Mouse (Mus musculus) testis, postnatal 10 days (tissue): ENCODE results near the gene Gm20388.

Source experiments
- DNase-seq: peaks from one replicate; pipeline ENCODE4 v3.0.0; 2021; ENCODE audit warnings: low spot score

Gm20388 gene

GRCm38 (mm10) chr8:122968145-122968544, 3057.5 kb downstream of the Gm20388 start:
- no peak for DNase-seq

DNA sequence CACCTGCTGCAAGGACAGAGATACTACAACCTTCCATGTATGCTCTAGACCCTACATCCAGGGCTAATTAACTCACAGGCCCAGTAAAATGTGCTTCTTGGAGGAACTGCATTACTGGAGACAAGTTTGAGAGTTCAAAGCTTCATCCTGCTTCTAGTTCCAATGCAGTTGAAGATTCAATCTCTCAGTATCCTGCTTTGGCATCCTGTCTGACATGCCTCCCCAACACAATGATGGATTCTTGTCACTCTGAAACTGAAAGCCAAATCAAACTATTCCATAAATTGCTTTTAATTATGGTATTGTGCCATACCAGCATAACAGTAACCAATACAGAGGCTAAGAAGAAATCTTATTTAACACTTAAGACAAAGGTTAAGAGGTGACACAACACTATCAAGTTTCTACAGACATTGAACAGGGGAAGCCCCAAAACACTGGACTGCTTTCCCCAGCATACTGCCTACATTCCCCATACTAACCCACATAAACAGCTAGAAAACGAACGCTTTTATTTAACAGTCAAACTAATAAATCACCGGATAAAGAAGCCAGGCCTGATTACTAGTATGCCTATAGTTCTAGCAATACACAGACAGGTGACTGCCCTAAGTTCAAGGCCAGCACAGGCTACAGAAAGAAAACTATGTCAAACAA, 3059.5 kb downstream of the Gm20388 start:
- no peak for DNase-seq

DNA sequence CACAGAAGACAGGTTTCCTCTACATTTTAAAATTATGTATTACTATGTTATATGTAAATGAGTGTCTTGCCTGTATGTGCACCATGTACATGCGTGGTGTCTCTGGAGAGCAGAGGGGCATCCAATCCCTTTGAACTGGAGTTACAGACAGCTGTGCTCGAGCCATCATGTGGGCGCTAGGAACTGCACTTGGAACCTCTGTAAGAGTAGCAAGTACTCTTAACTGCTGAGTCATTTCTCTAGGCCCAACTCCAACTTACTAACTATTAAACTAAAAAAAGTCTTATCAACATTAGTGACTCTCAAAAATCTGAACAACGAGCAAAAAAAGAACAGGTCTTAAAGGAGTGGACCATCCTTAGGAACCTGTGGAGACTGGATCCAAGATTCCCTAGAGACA, 3065.4 kb downstream of the Gm20388 start:
- DNase-seq: no peak

DNA sequence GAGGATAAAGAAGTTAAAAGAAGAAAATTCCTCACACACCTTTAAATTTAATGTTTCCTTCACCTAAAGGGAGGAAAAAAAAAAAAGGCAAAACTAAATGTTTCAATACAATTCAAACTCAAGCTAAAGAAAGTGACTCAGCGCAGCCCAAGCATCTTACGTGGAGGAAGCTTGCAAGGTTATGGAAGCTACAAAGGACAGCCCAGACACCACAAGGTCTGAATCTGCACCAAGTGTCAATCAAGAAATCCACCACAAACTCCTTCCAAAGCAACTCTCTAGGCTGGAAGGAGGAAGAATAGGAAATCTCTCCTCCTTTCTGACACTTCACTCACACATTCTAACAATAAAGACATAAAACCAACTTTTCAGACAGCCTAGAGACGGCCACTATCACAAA, 3068.8 kb downstream of the Gm20388 start:
- no peak for DNase-seq

- no peak for DNase-seq
Measured at GRCm38 (mm10) chr8:122979865-122980509, 3069.3 kb downstream of the Gm20388 start.

GRCm38 (mm10) chr8:122981646-122982045, 3071.0 kb downstream of the Gm20388 start:
- DNase-seq: no peak

- no peak for DNase-seq
Measured at GRCm38 (mm10) chr8:122983178-122983942, 3072.7 kb downstream of the Gm20388 start.

- DNase-seq: no peak
Measured at GRCm38 (mm10) chr8:122984175-122984574, 3073.5 kb downstream of the Gm20388 start.

DNA sequence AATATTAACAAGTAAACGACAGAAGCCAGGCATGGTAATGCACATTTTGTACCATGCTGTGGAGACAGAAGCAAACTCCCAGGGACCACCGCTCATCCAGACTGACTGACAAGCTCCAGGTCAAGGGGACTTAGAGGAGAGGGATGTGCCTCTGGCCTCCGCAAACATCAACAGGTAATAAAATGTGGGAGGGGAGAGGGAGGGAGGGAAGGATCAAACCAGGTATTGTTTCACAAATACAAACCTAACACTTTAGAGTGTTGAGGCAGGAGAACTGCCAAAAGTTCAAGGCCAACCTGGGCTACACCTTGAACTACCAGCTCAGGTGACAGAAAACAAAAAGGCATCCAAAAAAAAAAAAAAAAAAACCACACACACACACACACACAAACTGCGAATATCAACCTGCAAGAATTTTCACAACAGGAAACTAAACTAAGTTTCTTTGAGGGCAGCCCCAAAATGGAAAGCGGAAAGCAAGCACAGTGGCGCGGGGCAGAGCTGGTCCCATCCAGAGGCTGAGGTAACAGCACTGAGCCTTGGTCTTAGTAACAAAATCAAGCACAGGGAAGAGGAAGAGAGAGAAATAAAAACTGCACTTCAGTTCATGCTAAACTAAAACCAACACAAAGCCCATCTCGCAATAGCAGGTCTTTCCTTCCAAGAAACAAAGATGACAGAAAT, 3076.0 kb downstream of the Gm20388 start:
- no peak for DNase-seq

DNA sequence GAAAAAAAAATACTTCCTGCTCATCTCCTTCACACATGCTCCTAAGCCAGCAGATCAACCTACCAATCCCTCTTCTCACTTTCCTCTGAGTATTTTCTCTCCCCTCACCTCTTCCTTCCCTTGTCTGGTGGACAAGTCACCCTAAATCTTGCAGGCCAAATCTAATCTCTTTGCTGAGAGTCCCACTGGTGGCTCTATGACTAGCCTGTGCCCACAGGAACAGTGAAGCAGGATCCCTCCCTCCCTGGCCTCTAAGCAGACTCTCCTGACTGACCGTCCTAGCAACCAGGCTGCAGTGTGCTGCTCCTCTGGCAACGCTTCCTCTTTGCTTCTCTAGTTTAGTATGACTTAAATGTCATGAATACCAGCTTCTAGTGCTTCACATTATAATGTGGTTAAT, 3076.6 kb downstream of the Gm20388 start:
- no peak for DNase-seq

- DNase-seq: no peak
Measured at GRCm38 (mm10) chr8:122988955-122989354, 3078.3 kb downstream of the Gm20388 start.

DNA sequence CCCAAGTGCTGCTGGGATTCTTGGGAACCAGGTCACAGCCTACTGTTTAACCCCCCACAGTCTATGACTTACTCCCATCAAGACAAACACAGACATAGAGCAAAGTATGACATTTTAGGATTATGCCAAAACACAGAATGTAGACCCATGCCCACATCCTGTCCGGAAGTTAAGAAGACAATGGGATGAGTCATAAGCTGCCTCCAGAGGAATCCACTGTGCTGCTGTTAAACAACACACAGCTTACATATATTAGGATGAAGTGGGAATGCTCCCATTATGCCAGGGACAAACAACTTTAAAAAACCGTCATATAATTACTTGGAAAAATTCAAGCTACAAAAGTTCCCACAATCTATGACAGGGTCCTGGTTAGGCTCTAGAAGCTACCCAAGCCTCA, 3079.3 kb downstream of the Gm20388 start:
- DNase-seq: no peak

DNA sequence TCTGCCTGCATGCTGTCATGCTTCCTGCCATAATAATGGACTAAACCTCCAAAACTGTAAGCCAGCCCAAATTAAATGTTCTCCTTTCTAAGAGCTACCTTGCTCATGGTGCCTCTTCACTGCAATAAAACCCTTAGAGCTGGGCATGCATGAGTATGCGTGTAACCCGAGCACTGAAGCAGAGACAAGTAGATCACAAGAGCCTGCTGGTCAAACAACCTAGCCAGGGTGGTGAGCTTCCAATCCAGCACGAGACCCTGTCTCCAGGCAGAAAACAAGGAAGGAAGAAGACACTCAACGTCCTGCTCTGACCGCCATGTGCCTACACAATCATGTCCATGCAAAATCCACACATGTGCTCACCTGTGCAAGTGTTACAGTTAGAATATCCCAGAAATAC, 3080.7 kb downstream of the Gm20388 start:
- no peak for DNase-seq

- DNase-seq: no peak
Measured at GRCm38 (mm10) chr8:122992296-122992695, 3081.7 kb downstream of the Gm20388 start.

DNA sequence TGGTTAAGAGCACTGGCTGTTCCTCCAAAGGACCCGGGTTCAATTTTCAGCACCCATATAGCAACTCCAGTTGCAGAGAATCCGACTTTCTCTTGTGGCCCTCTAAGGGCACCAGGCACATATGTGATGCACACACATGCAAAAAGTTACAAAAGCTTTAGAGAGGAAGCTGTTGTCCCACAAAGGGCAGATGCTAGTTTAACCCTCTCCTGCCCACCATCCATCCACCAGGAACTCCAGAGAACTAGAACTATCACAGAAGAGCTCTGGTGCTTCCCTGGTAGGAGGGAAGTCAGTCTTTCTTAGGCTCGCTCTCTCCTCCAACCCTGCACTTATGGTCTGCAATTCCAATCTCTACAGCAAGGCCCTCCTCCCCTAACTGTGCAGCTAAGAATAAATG, 3082.4 kb downstream of the Gm20388 start:
- DNase-seq: no peak

DNA sequence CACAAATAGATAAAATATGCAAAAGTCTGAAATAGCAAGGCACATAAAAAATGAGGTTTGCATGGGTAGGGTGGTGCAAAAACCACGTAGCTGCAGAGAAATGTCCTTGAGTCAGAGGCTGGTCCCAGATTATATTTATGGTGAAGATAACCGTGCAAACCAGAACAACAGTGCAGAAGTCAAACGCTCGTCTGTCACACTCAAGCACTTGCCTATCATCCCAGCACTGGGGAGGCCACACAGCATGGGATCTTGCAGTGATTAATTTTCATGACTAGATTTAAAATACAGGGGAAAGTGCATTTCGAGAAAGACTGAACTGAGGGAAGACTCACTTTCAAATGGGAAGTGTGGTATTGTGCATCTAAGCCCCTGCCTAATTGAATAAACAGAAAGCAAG, 3083.1 kb downstream of the Gm20388 start:
- no peak for DNase-seq

DNA sequence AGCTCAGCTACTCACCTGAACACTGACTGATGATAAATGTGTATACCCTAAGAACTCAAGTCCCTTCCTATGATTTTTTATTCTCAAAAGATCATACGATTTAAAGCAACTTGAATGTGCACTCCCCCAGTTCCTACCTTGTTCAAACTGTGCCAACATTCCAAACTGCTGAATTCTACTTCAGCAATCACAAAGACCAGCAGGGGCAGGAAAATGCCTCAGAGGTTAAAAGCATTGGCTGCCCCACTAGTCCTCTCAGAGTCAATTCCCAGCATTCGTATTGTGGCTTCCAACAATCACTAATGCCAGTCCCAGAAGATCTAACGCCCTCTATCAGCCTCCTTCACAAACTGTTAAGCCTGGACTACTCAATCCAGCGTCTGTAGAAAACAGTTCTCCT, 3087.3 kb downstream of the Gm20388 start:
- DNase-seq: no peak

GRCm38 (mm10) chr8:123000311-123000710, 3089.7 kb downstream of the Gm20388 start:
- DNase-seq: no peak

DNA sequence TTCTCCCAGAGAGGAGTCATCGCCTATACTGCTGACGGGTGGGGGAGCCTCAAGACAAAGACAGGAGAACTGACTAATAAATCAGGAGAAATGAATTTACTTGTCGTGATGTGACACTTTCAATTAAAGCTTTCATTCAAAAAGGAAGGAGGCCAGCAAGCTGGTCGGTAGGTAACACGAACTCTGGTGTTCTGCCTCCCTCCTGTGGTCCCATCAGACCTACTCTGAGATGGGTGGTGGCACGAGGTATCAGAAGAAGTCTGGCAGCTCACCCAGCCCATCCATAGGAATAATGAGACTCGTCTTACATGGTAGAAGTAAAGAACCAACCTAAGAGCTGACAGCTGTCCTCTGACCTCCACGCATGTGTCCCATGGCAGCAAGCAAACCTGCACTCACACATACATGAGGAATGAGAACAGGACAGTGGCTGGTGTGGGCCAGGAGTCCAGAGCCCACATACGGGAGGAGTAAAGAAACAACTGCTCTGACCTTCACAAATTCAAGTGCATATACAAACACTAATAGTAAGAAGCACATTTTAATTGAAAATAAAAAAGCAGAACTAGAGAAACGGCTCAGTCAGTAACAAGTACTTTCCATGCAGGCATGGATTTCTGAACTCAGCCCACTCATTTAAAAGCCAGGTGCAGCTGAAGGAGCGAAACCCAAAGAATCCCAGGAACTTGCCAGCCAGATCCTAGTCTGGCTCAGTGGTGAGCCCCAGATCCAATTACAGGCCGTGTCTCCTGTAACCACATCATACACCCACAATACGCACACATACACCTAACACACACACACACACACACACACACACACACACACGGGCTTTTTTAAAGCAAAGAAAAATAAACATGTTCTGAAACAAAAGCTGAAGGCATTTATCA, 3093.6 kb downstream of the Gm20388 start:
- DNase-seq: no peak

GRCm38 (mm10) chr8:123005328-123005727, 3094.7 kb downstream of the Gm20388 start:
- DNase-seq: no peak

DNA sequence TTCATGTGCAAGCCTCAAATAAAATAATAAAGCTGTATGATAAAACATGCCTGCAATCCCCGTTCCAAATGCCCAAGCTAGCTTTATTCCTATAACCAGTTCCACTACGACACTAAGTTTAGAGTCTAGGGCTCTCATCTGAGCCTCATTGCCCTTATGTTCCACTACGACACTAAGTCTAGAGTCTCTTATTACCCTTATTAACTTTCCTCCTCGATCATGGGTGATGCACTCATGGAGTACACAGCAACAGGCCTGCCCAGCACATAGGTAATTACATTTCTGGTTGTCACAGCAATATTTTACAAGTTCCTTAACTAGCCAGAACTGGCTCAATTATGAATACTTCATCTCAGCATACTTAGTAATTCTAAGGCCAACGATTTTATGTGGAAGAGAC, 3095.2 kb downstream of the Gm20388 start:
- DNase-seq: no peak

GRCm38 (mm10) chr8:123011321-123011720, 3100.7 kb downstream of the Gm20388 start:
- no peak for DNase-seq
